Mouse (Mus musculus) hindbrain, embryonic 13.5 days (tissue): ENCODE results near the gene Lhx1. TPM values are rescaled to one million over a fixed set of nuclear protein-coding genes. Genes with fewer than 3 reads are reported as not detected.

Source experiments
- ATAC-seq: fragments of 200-750 bp; cut with Nextera tagmentation; 2 replicates; pipeline ENCODE4 v1.8.0; 2017; ENCODE audit warnings: moderate TSS enrichment; ENCODE audit not compliant: low FRiP score
- H3K27ac ChIP-seq: fragments of 300-500 bp; sonication (generic); 2 replicates; pipeline ENCODE4 v1.5.1; 2015; ENCODE audit warnings: inconsistent platforms, mild to moderate bottlenecking, moderate library complexity
- H3K27me3 ChIP-seq: fragments of 300-500 bp; sonication (generic); 2 replicates; pipeline ENCODE4 v1.6.1; 2015; ENCODE audit warnings: mild to moderate bottlenecking, inconsistent platforms
- H3K36me3 ChIP-seq: fragments of 300-500 bp; sonication (generic); 2 replicates; pipeline ENCODE4 v1.6.1; 2015; ENCODE audit warnings: mild to moderate bottlenecking, inconsistent platforms
- H3K4me1 ChIP-seq: fragments of 300-500 bp; sonication (generic); replicated peaks from 2 replicates; pipeline ENCODE4 v1.6.1; 2015; ENCODE audit warnings: inconsistent platforms
- H3K4me2 ChIP-seq: fragments of 300-500 bp; sonication (generic); 2 replicates; pipeline ENCODE4 v1.6.1; 2015; ENCODE audit warnings: inconsistent platforms, mild to moderate bottlenecking, moderate library complexity
- H3K4me3 ChIP-seq: fragments of 300-500 bp; sonication (generic); 2 replicates; pipeline ENCODE4 v1.5.1; 2015; ENCODE audit warnings: mild to moderate bottlenecking, inconsistent platforms
- H3K9ac ChIP-seq: fragments of 300-500 bp; sonication (generic); 2 replicates; pipeline ENCODE4 v1.6.1; 2015; ENCODE audit warnings: mild to moderate bottlenecking, inconsistent platforms
- H3K9me3 ChIP-seq: fragments of 300-500 bp; sonication (generic); 2 replicates; pipeline ENCODE4 v1.6.1; 2016; ENCODE audit warnings: inconsistent platforms
- WGBS: fragments of 180-500 bp; shearing (Covaris S2); methylation state at CpG from one replicate; pipeline ENCODE4 v1.1.7; 2015; 5-methylcytosine and 5-hydroxymethylcytosine counted together
- polyA plus RNA-seq: library from polyadenylated mRNA; unstranded; fragments of >200 nt; fragmentation: Nextera tagmentation; extraction: Ambion mirVana; gene quantifications from 2 replicates; pipeline ENCODE4 v1.2.1, GENCODE M21; 2015

Lhx1 gene
- polyA plus RNA-seq, 1 experiment from 2014 or later = 67.7 TPM

GRCm38 (mm10) chr11:84513171-84514116, 11.9 kb downstream of the Lhx1 start, which contains the start of gene Aatf:
Gene Aatf, minus strand, starts transcription at chr11:84513522.
- H3K36me3 ChIP-seq = peaks cover 9% of the 10 kb centered on the region
- peaks cover 32% of the 10 kb centered on the region for H3K27me3 ChIP-seq
- H3K9ac ChIP-seq = peak within 1 kb of the TSS; percentile 86
- under 1% methylated on average over 80 of the region's 80 CpGs for WGBS
- peaks cover 38% of the 10 kb centered on the region for H3K4me1 ChIP-seq
- ATAC-seq = peak; percentile 97
- H3K27ac ChIP-seq = peak within 1 kb of the TSS; percentile 94
- H3K4me2 ChIP-seq = peak within 1 kb of the TSS; percentile 93
- no peaks in the 10 kb centered on the region for H3K9me3 ChIP-seq
- peak within 1 kb of the TSS; percentile 73 for H3K4me3 ChIP-seq

- Histone ChIP-seq H3K4me1 (peaks cover 38% of the 10 kb centered on the region), H3K4me2 (peak overlapping the region; percentile 93), H3K27me3 (peaks cover 25% of the 10 kb centered on the region), H3K9me3 (no peaks in the 10 kb centered on the region), H3K9ac (no peak overlapping the region), H3K27ac (no peak overlapping the region), H3K36me3 (peaks cover 21% of the 10 kb centered on the region), H3K4me3 (0 out of 2 replicates have a peak overlapping the region, but pooled peaks have one; percentile 73)
- no peak for ATAC-seq
- WGBS = 81% methylated on average over 1 of the region's 1 CpGs
These were observed 13.3 kb downstream of the Lhx1 start for GRCm38 (mm10) chr11:84512031-84512430.

- H3K36me3 ChIP-seq = peaks cover 45% of the 10 kb centered on the region
- no peaks in the 10 kb centered on the region for H3K9me3 ChIP-seq
- no peak overlapping the region for H3K9ac ChIP-seq
- H3K27me3 ChIP-seq = no peaks in the 10 kb centered on the region
- no peak for ATAC-seq
- WGBS = 97% methylated on average over 1 of the region's 1 CpGs
- H3K4me1 ChIP-seq = no peaks in the 10 kb centered on the region
- H3K27ac ChIP-seq = no peak overlapping the region
- no peak overlapping the region for H3K4me3 ChIP-seq
- H3K4me2 ChIP-seq = no peak overlapping the region
These were observed 21.0 kb downstream of the Lhx1 start for GRCm38 (mm10) chr11:84504296-84504695.

- Histone ChIP-seq H3K4me3 (no peak overlapping the region), H3K4me1 (peaks cover 12% of the 10 kb centered on the region; the same call in 1 of the 2 replicates), H3K36me3 (peaks cover 24% of the 10 kb centered on the region), H3K9ac (no peak overlapping the region), H3K4me2 (no peak overlapping the region), H3K9me3 (no peaks in the 10 kb centered on the region), H3K27ac (no peak overlapping the region), H3K27me3 (no peaks in the 10 kb centered on the region)
- WGBS = 78% methylated on average over 2 of the region's 2 CpGs
- no peak for ATAC-seq
These were observed 27.4 kb downstream of the Lhx1 start for GRCm38 (mm10) chr11:84497944-84498343.

GRCm38 (mm10) chr11:84496901-84497300, 28.4 kb downstream of the Lhx1 start:
- peak overlapping the region; percentile 78 for H3K27ac ChIP-seq
- H3K36me3 ChIP-seq = peaks cover 22% of the 10 kb centered on the region
- no peaks in the 10 kb centered on the region for H3K9me3 ChIP-seq
- H3K4me2 ChIP-seq = no peak overlapping the region
- no peak for ATAC-seq
- H3K9ac ChIP-seq = no peak overlapping the region
- H3K27me3 ChIP-seq = no peaks in the 10 kb centered on the region
- no peak overlapping the region for H3K4me3 ChIP-seq
- H3K4me1 ChIP-seq = peaks cover 12% of the 10 kb centered on the region; the same call in 1 of the 2 replicates

GRCm38 (mm10) chr11:84495774-84496173, 29.6 kb downstream of the Lhx1 start:
- Histone ChIP-seq H3K27me3 (no peaks in the 10 kb centered on the region), H3K27ac (peak overlapping the region; percentile 20; the same call in 1 of the 2 replicates), H3K4me3 (no peak overlapping the region), H3K36me3 (peaks cover 27% of the 10 kb centered on the region), H3K4me1 (peaks cover 12% of the 10 kb centered on the region; the same call in 1 of the 2 replicates), H3K4me2 (no peak overlapping the region), H3K9ac (no peak overlapping the region), H3K9me3 (no peaks in the 10 kb centered on the region)
- no peak for ATAC-seq
- 39% methylated on average over 4 of the region's 4 CpGs for WGBS

GRCm38 (mm10) chr11:84481661-84482060, 43.7 kb downstream of the Lhx1 start:
- Histone ChIP-seq H3K4me2 (no peak overlapping the region), H3K4me3 (no peak overlapping the region), H3K36me3 (no peaks in the 10 kb centered on the region), H3K4me1 (peaks cover 27% of the 10 kb centered on the region), H3K9me3 (no peaks in the 10 kb centered on the region), H3K27me3 (no peaks in the 10 kb centered on the region), H3K9ac (no peak overlapping the region), H3K27ac (peak overlapping the region; percentile 66)
- no peak for ATAC-seq
- 29% methylated on average over 7 of the region's 7 CpGs for WGBS

- H3K9me3 ChIP-seq = no peaks in the 10 kb centered on the region
- 50% methylated on average over 3 of the region's 3 CpGs for WGBS
- peaks cover 27% of the 10 kb centered on the region for H3K4me1 ChIP-seq
- no peak overlapping the region for H3K9ac ChIP-seq
- no peaks in the 10 kb centered on the region for H3K36me3 ChIP-seq
- ATAC-seq = no peak
- H3K27me3 ChIP-seq = no peaks in the 10 kb centered on the region
- no peak overlapping the region for H3K27ac ChIP-seq
- no peak overlapping the region for H3K4me2 ChIP-seq
- no peak overlapping the region for H3K4me3 ChIP-seq
These were observed 44.9 kb downstream of the Lhx1 start for GRCm38 (mm10) chr11:84480451-84480850.

- no peaks in the 10 kb centered on the region for H3K36me3 ChIP-seq
- H3K27me3 ChIP-seq = no peaks in the 10 kb centered on the region
- no peak overlapping the region for H3K4me3 ChIP-seq
- H3K27ac ChIP-seq = no peak overlapping the region
- no peaks in the 10 kb centered on the region for H3K9me3 ChIP-seq
- no peak for ATAC-seq
- no peak overlapping the region for H3K9ac ChIP-seq
- no peak overlapping the region for H3K4me2 ChIP-seq
- 93% methylated on average over 2 of the region's 2 CpGs for WGBS
- H3K4me1 ChIP-seq = peaks cover 15% of the 10 kb centered on the region
These were observed 48.7 kb downstream of the Lhx1 start for GRCm38 (mm10) chr11:84476641-84477040.

GRCm38 (mm10) chr11:84475991-84476390, 49.3 kb downstream of the Lhx1 start:
- Histone ChIP-seq H3K27ac (no peak overlapping the region), H3K36me3 (peaks cover under 1% of the 10 kb centered on the region; the same call in 1 of the 2 replicates), H3K4me2 (no peak overlapping the region), H3K9ac (no peak overlapping the region), H3K9me3 (no peaks in the 10 kb centered on the region), H3K4me1 (peaks cover 11% of the 10 kb centered on the region; the same call in 1 of the 2 replicates), H3K27me3 (no peaks in the 10 kb centered on the region), H3K4me3 (no peak overlapping the region)
- WGBS = 88% methylated on average over 4 of the region's 4 CpGs
- no peak for ATAC-seq

GRCm38 (mm10) chr11:84473093-84473667, 52.2 kb downstream of the Lhx1 start:
- Histone ChIP-seq H3K9ac (no peak overlapping the region), H3K27ac (no peak overlapping the region), H3K4me1 (0 out of 2 replicates have a peak, but pooled peaks cover 5% of the 10 kb centered on the region), H3K4me3 (no peak overlapping the region), H3K4me2 (no peak overlapping the region), H3K27me3 (no peaks in the 10 kb centered on the region), H3K36me3 (peaks cover 14% of the 10 kb centered on the region), H3K9me3 (no peaks in the 10 kb centered on the region)
- 85% methylated on average over 4 of the region's 4 CpGs for WGBS
- ATAC-seq = no peak
